Mouse (Mus musculus) spleen, postnatal 4 days (tissue): Measurements from ENCODE around the gene Zfyve19.

Experiments used
- DNase-seq, 2 experiments: peaks; one replicate each; pipeline ENCODE4 v3.0.0; 2022; ENCODE audit warnings: low spot score in 2 of 2

Zfyve19 gene

GRCm38 (mm10) chr2:119208344-119209175, at the start of gene Zfyve19, which contains the start of gene Dnajc17:
TSS of gene Zfyve19 (plus strand) at chr2:119208617.
TSS of gene Dnajc17 (minus strand) at chr2:119208795.
- peak; percentile 93 to 96 for DNase-seq

- no peak for DNase-seq
Observed at GRCm38 (mm10) chr2:119161247-119161646, 47.2 kb upstream of the Zfyve19 start.

GRCm38 (mm10) chr2:119163135-119163534, 45.3 kb upstream of the Zfyve19 start:
- no peak for DNase-seq

- no peak for DNase-seq
Observed at GRCm38 (mm10) chr2:119163999-119164398, 44.4 kb upstream of the Zfyve19 start.

- no peak for DNase-seq
Observed at GRCm38 (mm10) chr2:119165401-119165800, 43.0 kb upstream of the Zfyve19 start.

GRCm38 (mm10) chr2:119166901-119167865, 41.2 kb upstream of the Zfyve19 start, which contains the start of gene Gchfr:
TSS of gene Gchfr (plus strand) at chr2:119167773.
- DNase-seq: peak; percentile 44 to 74

GRCm38 (mm10) chr2:119167866-119168256, 40.6 kb upstream of the Zfyve19 start:
- DNase-seq: no peak

- no peak for DNase-seq
Observed at GRCm38 (mm10) chr2:119170282-119170681, 38.1 kb upstream of the Zfyve19 start.

GRCm38 (mm10) chr2:119171574-119171973, 36.8 kb upstream of the Zfyve19 start:
- no peak for DNase-seq

- no peak for DNase-seq
Observed at GRCm38 (mm10) chr2:119172446-119172845, 36.0 kb upstream of the Zfyve19 start.

- peak; percentile 70 to 84 for DNase-seq
Observed at GRCm38 (mm10) chr2:119172862-119173576, 35.4 kb upstream of the Zfyve19 start.

- no peak for DNase-seq
Observed at GRCm38 (mm10) chr2:119173991-119174651, 34.3 kb upstream of the Zfyve19 start, which contains the start of gene Gm14137. TSS of gene Gm14137 (plus strand) at chr2:119174509.

GRCm38 (mm10) chr2:119174866-119175265, 33.6 kb upstream of the Zfyve19 start:
- no peak for DNase-seq

GRCm38 (mm10) chr2:119175614-119176013, 32.8 kb upstream of the Zfyve19 start:
- DNase-seq: no peak

GRCm38 (mm10) chr2:119176761-119177160, 31.7 kb upstream of the Zfyve19 start:
- no peak for DNase-seq

GRCm38 (mm10) chr2:119177384-119177939, 31.0 kb upstream of the Zfyve19 start:
- DNase-seq: no peak

- no peak for DNase-seq
Observed at GRCm38 (mm10) chr2:119182914-119183313, 25.5 kb upstream of the Zfyve19 start.

GRCm38 (mm10) chr2:119189029-119189710, 19.2 kb upstream of the Zfyve19 start:
- DNase-seq: peak; percentile 88 to 96

GRCm38 (mm10) chr2:119190969-119191368, 17.4 kb upstream of the Zfyve19 start:
- no peak for DNase-seq

GRCm38 (mm10) chr2:119194140-119194539, 14.3 kb upstream of the Zfyve19 start:
- no peak for DNase-seq
